Mouse (Mus musculus): ENCODE data around the gene Crip2.

- TF ChIP-seq CTCF (IDR thresholded peaks at IDR 0.05; ENCODE audit: insufficient read depth, low read length), result no peak
- TF ChIP-seq POLR2A (IDR thresholded peaks at IDR 0.05; ENCODE audit: borderline replicate concordance, extremely low read depth, low read depth, low read length), result no peak
These were observed 4.6 kb upstream of the Crip2 start for GRCm38 (mm10) chr12:113135401-113135800.
